Mouse (Mus musculus) MEL (cell line): ENCODE data around the gene Eps15.

Experiments used
- CTCF ChIP-seq, 3 experiments: IDR thresholded peaks in 2 of 3; conservative IDR thresholded peaks in 1 of 3; 2 replicates each; pipeline ENCODE4 v1.5.1; 2011 to 2012; ENCODE audit warnings: low read length in 3 of 3, low read depth in 2 of 3, mild to moderate bottlenecking in 2 of 3, improper control_type of control experiment in 1 of 3, inconsistent platforms in 1 of 3, mixed read lengths in 1 of 3, moderate library complexity in 1 of 3; ENCODE audit not compliant: control insufficient read depth in 1 of 3, insufficient read depth in 1 of 3, poor library complexity in 1 of 3, severe bottlenecking in 1 of 3
- E2F4 ChIP-seq: IDR thresholded peaks from 2 replicates; pipeline ENCODE4 v1.6.1; 2011; ENCODE audit warnings: low read depth, low read length, improper control_type of control experiment, borderline replicate concordance
- GABPA ChIP-seq: IDR thresholded peaks from 2 replicates; pipeline ENCODE4 v1.6.1; 2012; ENCODE audit warnings: low read depth, mild to moderate bottlenecking, inconsistent platforms, low read length, improper control_type of control experiment, moderate library complexity
- MAX ChIP-seq: IDR thresholded peaks from 2 replicates; pipeline ENCODE4 v1.6.1; 2011; ENCODE audit warnings: low read length, improper control_type of control experiment
- POLR2A ChIP-seq, 2 experiments: IDR thresholded peaks; 2 replicates each; pipeline ENCODE4 v1.6.1; 2011 to 2012; ENCODE audit warnings: low read length in 2 of 2, mild to moderate bottlenecking in 2 of 2, control low read depth in 1 of 2, improper control_type of control experiment in 1 of 2, low read depth in 1 of 2, moderate library complexity in 1 of 2; ENCODE audit not compliant: control insufficient read depth in 1 of 2, insufficient read depth in 1 of 2, poor library complexity in 1 of 2
- POLR2AphosphoS5 ChIP-seq: IDR thresholded peaks from 2 replicates; pipeline ENCODE4 v1.6.1; 2012; ENCODE audit warnings: low read depth, borderline replicate concordance, mild to moderate bottlenecking, inconsistent platforms, low read length, moderate library complexity, mixed read lengths
- SMC3 ChIP-seq: IDR thresholded peaks from 2 replicates; pipeline ENCODE4 v1.6.1; 2011; ENCODE audit warnings: low read depth, low read length, improper control_type of control experiment
- TBP ChIP-seq: IDR thresholded peaks from 2 replicates; pipeline ENCODE4 v1.8.0; 2011; ENCODE audit warnings: low read depth, low read length, improper control_type of control experiment
- UBTF ChIP-seq: IDR thresholded peaks from 2 replicates; pipeline ENCODE4 v1.6.1; 2012; ENCODE audit warnings: low read depth, mild to moderate bottlenecking, inconsistent platforms, low read length, improper control_type of control experiment, moderate library complexity, borderline replicate concordance; ENCODE audit not compliant: insufficient read depth
- USF1 ChIP-seq: IDR thresholded peaks from 2 replicates; pipeline ENCODE4 v1.6.1; 2014; ENCODE audit warnings: low read depth, mild to moderate bottlenecking, inconsistent platforms, low read length, improper control_type of control experiment, moderate library complexity
- ZC3H11A ChIP-seq: IDR thresholded peaks from 2 replicates; pipeline ENCODE4 v1.6.1; 2012; ENCODE audit warnings: low read depth, mild to moderate bottlenecking, inconsistent platforms, low read length, improper control_type of control experiment

DNA sequence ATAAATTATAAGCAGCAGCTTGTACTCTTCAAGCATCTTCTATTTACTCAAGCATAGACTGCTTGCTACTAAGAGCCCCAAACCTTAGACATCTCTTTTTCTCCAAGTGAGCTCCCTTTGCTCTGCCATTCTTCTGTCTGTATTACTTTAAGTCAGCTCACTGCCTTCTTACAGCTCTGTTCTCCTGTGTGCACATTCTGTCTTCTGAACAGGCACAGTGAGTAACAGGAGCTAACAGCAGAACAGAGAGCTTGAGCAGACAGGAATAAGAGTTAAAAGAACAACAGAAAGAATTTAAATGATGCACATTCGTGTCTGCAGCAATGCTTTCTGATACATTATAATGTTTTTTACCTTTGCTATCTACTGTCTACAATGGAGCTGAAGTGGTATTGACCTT is 61.2 kb downstream of the Eps15 start:
- no peak for TF ChIP-seq CTCF (IDR thresholded peaks at IDR 0.05 in 2 of 3, conservative IDR thresholded peaks at IDR 0.05 in 1 of 3; ENCODE audit: control insufficient read depth in 1 of 3, insufficient read depth in 1 of 3, low read depth in 2 of 3, low read length in 3 of 3, poor library complexity in 1 of 3, severe bottlenecking in 1 of 3)
- TF ChIP-seq USF1 = no peak
- no peak for TF ChIP-seq SMC3
- no peak for TF ChIP-seq GABPA
- TF ChIP-seq POLR2A (IDR thresholded peaks at IDR 0.05; ENCODE audit: control insufficient read depth in 1 of 2, insufficient read depth in 1 of 2, low read depth in 1 of 2, low read length in 2 of 2, poor library complexity in 1 of 2) = no peak
- no peak for TF ChIP-seq UBTF
- no peak for TF ChIP-seq E2F4
- no peak for TF ChIP-seq ZC3H11A
- TF ChIP-seq MAX = no peak
- no peak for TF ChIP-seq TBP
- TF ChIP-seq POLR2AphosphoS5 = no peak
